Mouse (Mus musculus) liver, embryonic 14.5 days (tissue): ENCODE data around the gene Plbd1. TPM values are rescaled to one million over a fixed set of nuclear protein-coding genes. Genes with fewer than 3 reads are reported as not detected.

Source experiments
- ATAC-seq: fragments of 200-750 bp; cut with Nextera tagmentation; 2 replicates; pipeline ENCODE4 v1.8.0; 2017; ENCODE audit warnings: moderate number of reproducible peaks, mild to moderate bottlenecking, moderate library complexity; ENCODE audit not compliant: insufficient read depth
- DNase-seq, 3 experiments: peaks; one replicate each; pipeline ENCODE4 v3.0.0-alpha.2; 2012 to 2013; ENCODE audit warnings: low read depth in 3 of 3, low spot score in 3 of 3
- H3K27ac ChIP-seq: fragments of 300-500 bp; sonication (generic); 2 replicates; pipeline ENCODE4 v1.5.1; 2014; ENCODE audit warnings: moderate library complexity, mild to moderate bottlenecking, control low read depth, inconsistent platforms
- H3K27me3 ChIP-seq: fragments of 300-500 bp; sonication (generic); 2 replicates; pipeline ENCODE4 v1.6.1; 2014; ENCODE audit warnings: mild to moderate bottlenecking, low read length, moderate library complexity; ENCODE audit not compliant: control insufficient read depth, insufficient read depth
- H3K36me3 ChIP-seq: fragments of 300-500 bp; sonication (generic); replicated peaks from 2 replicates; pipeline ENCODE4 v1.6.1; 2014; ENCODE audit warnings: low read depth; ENCODE audit not compliant: control insufficient read depth, insufficient read depth
- H3K4me1 ChIP-seq, 2 experiments: fragments of 200-500 bp in 1 of 2; fragments of 300-500 bp in 1 of 2; sonication (generic) in 1 of 2; replicated peaks; 2 replicates each; pipeline ENCODE4 v1.6.1; 2012 to 2014; ENCODE audit warnings: antibody characterized with exemption in 1 of 2, inconsistent platforms in 1 of 2, low read length in 1 of 2; ENCODE audit not compliant: control insufficient read depth in 2 of 2, insufficient read depth in 2 of 2
- H3K4me2 ChIP-seq: fragments of 300-500 bp; sonication (generic); 2 replicates; pipeline ENCODE4 v1.6.1; 2014; ENCODE audit warnings: low read depth, mild to moderate bottlenecking, control low read depth, moderate library complexity
- H3K4me3 ChIP-seq, 2 experiments: fragments of 200-500 bp in 1 of 2; fragments of 300-500 bp in 1 of 2; sonication (generic) in 1 of 2; 2 replicates each; pipeline ENCODE4 v1.5.1; 2012 to 2014; ENCODE audit warnings: low read depth in 2 of 2, low read length in 2 of 2, mild to moderate bottlenecking in 2 of 2, control low read depth in 1 of 2, inconsistent platforms in 1 of 2, moderate library complexity in 1 of 2; ENCODE audit not compliant: insufficient read depth in 1 of 2
- H3K9ac ChIP-seq: fragments of 300-500 bp; sonication (generic); replicated peaks from 2 replicates; pipeline ENCODE4 v1.6.1; 2014; ENCODE audit warnings: mild to moderate bottlenecking, control low read depth, moderate library complexity
- H3K9me3 ChIP-seq: fragments of 300-500 bp; sonication (generic); 2 replicates; pipeline ENCODE4 v1.6.1; 2016; ENCODE audit warnings: low read length, mixed read lengths; ENCODE audit not compliant: control insufficient read depth
- CTCF ChIP-seq: IDR thresholded peaks from 2 replicates; pipeline ENCODE4 v1.5.1; 2016; ENCODE audit warnings: antibody characterized with exemption, low read depth, control low read depth
- EP300 ChIP-seq: IDR thresholded peaks from 2 replicates; pipeline ENCODE4 v1.6.1; 2016; ENCODE audit warnings: antibody characterized with exemption, low read depth
- WGBS: fragments of 180-500 bp; shearing (Covaris S2); extraction: QIAGEN DNeasy Blood & Tissue Kit; methylation state at CpG from one replicate; pipeline ENCODE4 v1.1.7; 2014; ENCODE audit not compliant: insufficient replicate concordance; 5-methylcytosine and 5-hydroxymethylcytosine counted together
- polyA plus RNA-seq, 2 experiments: library from polyadenylated mRNA; depleted of rRNA in 1 of 2; stranded (reverse) in 1 of 2; unstranded in 1 of 2; fragments of >200 nt; fragmentation: Nextera tagmentation in 1 of 2; extraction: Ambion mirVana in 1 of 2; gene quantifications; 2 replicates each; pipeline versions ENCODE4 v1.2.1 to v1.2.3; 2012 to 2014

Plbd1 gene
- polyA plus RNA-seq, 2 experiments: 3.9 to 7.6 TPM

GRCm38 (mm10) chr6:136645754-136646153 lies 16.0 kb downstream of the Plbd1 start:
- ATAC-seq (0 out of 2 replicates have a peak, but pooled peaks have one; percentile 26), DNase-seq (no peak)
- H3K4me3 ChIP-seq: no peak overlapping the region
- WGBS: 41% methylated on average over 9 of the region's 9 CpGs
- no peak overlapping the region for H3K4me2 ChIP-seq
- no peaks in the 10 kb centered on the region for H3K36me3 ChIP-seq
- H3K4me1 ChIP-seq: peaks cover 0 to 5% of the 10 kb centered on the region in 2 experiments; a peak in 1 of 4 replicates
- H3K9ac ChIP-seq: no peak overlapping the region
- peaks cover 3% of the 10 kb centered on the region; the same call in 1 of the 2 replicates for H3K9me3 ChIP-seq
- no peak for TF ChIP-seq EP300
- no peak for TF ChIP-seq CTCF
- no peaks in the 10 kb centered on the region for H3K27me3 ChIP-seq
- H3K27ac ChIP-seq: no peak overlapping the region

- H3K4me1 ChIP-seq: peaks cover 0 to 5% of the 10 kb centered on the region in 2 experiments; a peak in 1 of 4 replicates
- H3K4me2 ChIP-seq: no peak overlapping the region
- no peak overlapping the region for H3K9ac ChIP-seq
- H3K36me3 ChIP-seq: no peaks in the 10 kb centered on the region
- no peaks in the 10 kb centered on the region for H3K27me3 ChIP-seq
- no peak overlapping the region for H3K27ac ChIP-seq
- DNase-seq (no peak), ATAC-seq (no peak)
- 65% methylated on average over 2 of the region's 2 CpGs for WGBS
- TF ChIP-seq EP300 (no peak), CTCF (peak; percentile 57)
- peaks cover 3% of the 10 kb centered on the region; the same call in 1 of the 2 replicates for H3K9me3 ChIP-seq
- H3K4me3 ChIP-seq: no peak overlapping the region
These were observed 17.6 kb downstream of the Plbd1 start for GRCm38 (mm10) chr6:136644171-136644570.

- H3K9me3 ChIP-seq: no peaks in the 10 kb centered on the region
- H3K4me2 ChIP-seq: no peak overlapping the region
- H3K4me1 ChIP-seq: no peaks in the 10 kb centered on the region; a peak in 1 of 4 replicates
- no peak overlapping the region for H3K9ac ChIP-seq
- ATAC-seq (no peak), DNase-seq (no peak)
- no peak overlapping the region for H3K27ac ChIP-seq
- no peaks in the 10 kb centered on the region for H3K36me3 ChIP-seq
- WGBS: 49% methylated on average over 3 of the region's 3 CpGs
- TF ChIP-seq EP300: no peak
- no peak for TF ChIP-seq CTCF
- H3K27me3 ChIP-seq: no peaks in the 10 kb centered on the region
- no peak overlapping the region for H3K4me3 ChIP-seq
These were observed 26.7 kb downstream of the Plbd1 start for GRCm38 (mm10) chr6:136634982-136635381.

GRCm38 (mm10) chr6:136633719-136634118 lies 28.0 kb downstream of the Plbd1 start:
- Histone ChIP-seq H3K4me2 (no peak overlapping the region), H3K9ac (no peak overlapping the region), H3K4me1 (no peaks in the 10 kb centered on the region; a peak in 1 of 4 replicates), H3K9me3 (no peaks in the 10 kb centered on the region), H3K27me3 (no peaks in the 10 kb centered on the region), H3K4me3 (no peak overlapping the region), H3K36me3 (no peaks in the 10 kb centered on the region), H3K27ac (no peak overlapping the region)
- 48% methylated on average over 6 of the region's 6 CpGs for WGBS
- no peak for DNase-seq
- TF ChIP-seq EP300 (no peak), CTCF (no peak)
- no peak for ATAC-seq

- DNase-seq: no peak
- 0 out of 2 replicates have a peak, but pooled peaks have one; percentile 33 for ATAC-seq
- TF ChIP-seq EP300 (no peak), CTCF (no peak)
These were observed 28.6 kb downstream of the Plbd1 start for GRCm38 (mm10) chr6:136633154-136633553.

More at GRCm38 (mm10) chr6:136633154-136633553, 28.6 kb downstream of the Plbd1 start:
- H3K27me3 ChIP-seq: no peaks in the 10 kb centered on the region
- H3K4me1 ChIP-seq: no peaks in the 10 kb centered on the region; a peak in 1 of 4 replicates
- no peak overlapping the region for H3K4me2 ChIP-seq
- no peaks in the 10 kb centered on the region for H3K36me3 ChIP-seq
- H3K27ac ChIP-seq: no peak overlapping the region
- 60% methylated on average over 3 of the region's 3 CpGs for WGBS
- H3K9ac ChIP-seq: no peak overlapping the region
- no peak overlapping the region for H3K4me3 ChIP-seq
- H3K9me3 ChIP-seq: no peaks in the 10 kb centered on the region
